Mouse (Mus musculus): ENCODE results near the gene Pm20d1.

- TF ChIP-seq MYOG (IDR thresholded peaks at IDR 0.05; ENCODE audit: control insufficient read depth in 1 of 3, insufficient read depth in 1 of 3, insufficient read length in 2 of 3, low read depth in 2 of 3): no peak
- TF ChIP-seq POLR2A (IDR thresholded peaks at IDR 0.05; ENCODE audit: insufficient read length, low read depth): no peak
Observed at GRCm38 (mm10) chr1:131867093-131867945, 70.1 kb downstream of the Pm20d1 start, which contains the start of gene Rab29.
